9 mouse cellular contexts compared by ENCODE assay signal in the genomic region with DNA sequence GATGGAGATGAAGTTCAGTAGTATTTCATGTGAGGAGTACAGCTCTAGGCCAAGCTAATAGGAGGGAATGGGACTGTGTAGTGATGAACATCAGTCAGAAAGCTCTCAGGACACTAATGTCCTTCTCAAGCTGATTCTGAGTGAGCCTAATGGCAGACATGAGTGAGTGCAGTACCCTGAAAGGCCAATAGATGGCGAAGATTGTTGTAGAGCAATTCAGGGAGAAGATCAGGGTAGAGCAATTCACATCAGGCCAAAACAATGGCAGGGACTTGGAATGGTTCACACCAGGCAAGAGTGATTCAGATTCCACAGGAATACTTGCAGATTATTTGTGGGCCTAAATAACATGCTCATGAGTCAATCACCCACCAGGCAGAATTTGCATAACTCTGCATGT.
DNase-seq lines count a peak whose midpoint lies in the region; ATAC-seq and TF ChIP-seq lines count a peak whose summit lies in the region.
"Had no signal": no experiment of that assay in that cellular context is flagged by ENCODE, and none has a peak within 500 bp of the region (broad histone marks: within the 10 kb centered on the region; RNA-seq: fewer than 3 reads in every experiment).

No protein-coding gene starts in this region.

- no peak overlapping the region for H3K4me2 ChIP-seq in liver, embryonic 11.5 days
- H3K4me2 ChIP-seq in stomach, postnatal 0 days (replicated peaks; ENCODE audit: low read depth), result no peak overlapping the region
- H3K4me2 ChIP-seq in forebrain, embryonic 16.5 days (ENCODE audit: low read length), result no peak overlapping the region
- H3K4me2 ChIP-seq: limb, embryonic 12.5 days had no signal

- no peaks in the 10 kb centered on the region for H3K36me3 ChIP-seq in liver, embryonic 11.5 days (ENCODE audit: control insufficient read depth, insufficient read depth, low read length)
- no peaks in the 10 kb centered on the region for H3K36me3 ChIP-seq in stomach, postnatal 0 days (ENCODE audit: control insufficient read depth, insufficient read depth, low read length)
- no peaks in the 10 kb centered on the region for H3K36me3 ChIP-seq in forebrain, embryonic 16.5 days (ENCODE audit: control insufficient read depth, insufficient read depth)
- H3K36me3 ChIP-seq: limb, embryonic 12.5 days had no signal

- peak; percentile 51 for ATAC-seq in liver, embryonic 11.5 days (replicated peaks; ENCODE audit: low FRiP score)
- ATAC-seq in stomach, postnatal 0 days (ENCODE audit: low FRiP score, low TSS enrichment), result no peak
- ATAC-seq in forebrain, embryonic 16.5 days, result no peak

- no peaks in the 10 kb centered on the region for H3K9me3 ChIP-seq in liver, embryonic 11.5 days (ENCODE audit: control insufficient read depth, low read length)
- no peaks in the 10 kb centered on the region for H3K9me3 ChIP-seq in stomach, postnatal 0 days (ENCODE audit: control insufficient read depth, low read length)
- no peaks in the 10 kb centered on the region for H3K9me3 ChIP-seq in forebrain, embryonic 16.5 days (ENCODE audit: control insufficient read depth, low read length)
- H3K9me3 ChIP-seq: limb, embryonic 12.5 days had no signal

- no peaks in the 10 kb centered on the region for H3K27me3 ChIP-seq in liver, embryonic 11.5 days (replicated peaks; ENCODE audit: control insufficient read depth, insufficient read depth, low read length)
- no peaks in the 10 kb centered on the region for H3K27me3 ChIP-seq in stomach, postnatal 0 days (ENCODE audit: control insufficient read depth, insufficient read depth, low read length)
- H3K27me3 ChIP-seq in forebrain, embryonic 16.5 days (replicated peaks; ENCODE audit: control insufficient read depth, insufficient read depth, low read length), result no peaks in the 10 kb centered on the region
- H3K27me3 ChIP-seq: limb, embryonic 12.5 days had no signal

- DNase-seq in heart, postnatal 14 days, result peak; percentile 1 to 26
- DNase-seq in heart, adult 9 months (ENCODE audit: low spot score in 2 of 2), result no peak
- DNase-seq in A20 (ENCODE audit: low read depth, low spot score) (peak; percentile 3), ZHBTc4 (ENCODE audit: low read depth, low spot score) (peak; percentile 68)
- no peak for DNase-seq in liver, embryonic 11.5 days (ENCODE audit: low spot score)
- DNase-seq in stomach, postnatal 0 days (ENCODE audit: low spot score), result peak; percentile 18
- DNase-seq in layer of hippocampus, adult 9-11 months, result no peak

- H3K27ac ChIP-seq in liver, embryonic 11.5 days (ENCODE audit: low read depth, low read length), result no peak overlapping the region
- H3K27ac ChIP-seq in stomach, postnatal 0 days (replicated peaks), result no peak overlapping the region
- no peak overlapping the region for H3K27ac ChIP-seq in forebrain, embryonic 16.5 days (ENCODE audit: low read length)
- H3K27ac ChIP-seq: limb, embryonic 12.5 days had no signal

- no peak for TF ChIP-seq EP300 in stomach, postnatal 0 days (optimal IDR thresholded peaks at IDR 0.05)

- H3K9ac ChIP-seq in liver, embryonic 11.5 days (ENCODE audit: low read depth, low read length), result no peak overlapping the region
- H3K9ac ChIP-seq in stomach, postnatal 0 days (ENCODE audit: low read length), result no peak overlapping the region
- H3K9ac ChIP-seq in forebrain, embryonic 16.5 days (replicated peaks; ENCODE audit: low read depth, low read length), result no peak overlapping the region
- H3K9ac ChIP-seq: limb, embryonic 12.5 days had no signal

- TF ChIP-seq CTCF in stomach, postnatal 0 days (IDR thresholded peaks at IDR 0.05; ENCODE audit: low read depth), result peak; percentile 68

- H3K4me1 ChIP-seq in liver, embryonic 11.5 days (replicated peaks; ENCODE audit: control insufficient read depth, insufficient read depth, low read length), result no peaks in the 10 kb centered on the region
- H3K4me1 ChIP-seq in stomach, postnatal 0 days (replicated peaks; ENCODE audit: control insufficient read depth, insufficient read depth), result no peaks in the 10 kb centered on the region
- no peaks in the 10 kb centered on the region for H3K4me1 ChIP-seq in forebrain, embryonic 16.5 days (replicated peaks; ENCODE audit: control insufficient read depth, insufficient read depth, low read length)
- H3K4me1 ChIP-seq: limb, embryonic 12.5 days had no signal

- no peak overlapping the region for H3K4me3 ChIP-seq in liver, embryonic 11.5 days (ENCODE audit: low read depth, low read length)
- H3K4me3 ChIP-seq in stomach, postnatal 0 days (ENCODE audit: low read depth, low read length), result no peak overlapping the region
- no peak overlapping the region for H3K4me3 ChIP-seq in forebrain, embryonic 16.5 days (replicated peaks; ENCODE audit: low read length)
- H3K4me3 ChIP-seq: limb, embryonic 12.5 days had no signal

- intact Hi-C loops in heart, postnatal 14 days (cut with DNase I), result loop anchor here (5.0 kb wide), 1 partner anchor 273 kb away; no protein-coding TSS in a partner anchor

- 26% methylated on average over 1 of the region's 1 CpGs for WGBS in liver, embryonic 11.5 days
- WGBS in stomach, postnatal 0 days, result 55% methylated on average over 1 of the region's 1 CpGs
- 68% methylated on average over 1 of the region's 1 CpGs for WGBS in forebrain, embryonic 16.5 days

Comparison
In these comparisons a context has a peak if more than half of its experiments do, and no peak if none do; other contexts are left out.
1. DNase-seq: peak in heart, postnatal 14 days (2 of 2), A20 (single experiment), ZHBTc4 (single experiment) and stomach, postnatal 0 days (single experiment); none in heart, adult 9 months (0 of 2), liver, embryonic 11.5 days (single experiment) and layer of hippocampus, adult 9-11 months (single experiment).